Mouse (Mus musculus) left cerebral cortex, postnatal 10 days (tissue): ENCODE data around the gene Ppef1. TPM values are rescaled to one million over a fixed set of nuclear protein-coding genes. Genes with fewer than 3 reads are reported as not detected.
A peak's percentile ranks its signal among the peaks of the same experiment; 100 is the strongest.

Source experiments
- DNase-seq, 2 experiments: peaks; one replicate each; pipeline ENCODE4 v3.0.0; 2021 to 2022; ENCODE audit warnings: low spot score in 2 of 2, mixed read lengths in 1 of 2; ENCODE audit errors: extremely low spot score in 1 of 2
- intact Hi-C: fragments of 180-260 bp; cut with DNase I; formaldehyde crosslinking; loops from one replicate; pipeline ENCODE4 v1.15.1; 2025
- total RNA-seq, 2 experiments: library from RNA; stranded (reverse); gene quantifications; 2 replicates each; pipeline ENCODE4 v1.2.3; 2021

The Ppef1 gene
- total RNA-seq, 2 experiments from 2014 or later, result 2.3 to 2.5 TPM

GRCm38 (mm10) chrX:160601053-160601452, 134.5 kb downstream of the Ppef1 start:
- intact Hi-C loops, result no loop called here
- no peak for DNase-seq

DNA sequence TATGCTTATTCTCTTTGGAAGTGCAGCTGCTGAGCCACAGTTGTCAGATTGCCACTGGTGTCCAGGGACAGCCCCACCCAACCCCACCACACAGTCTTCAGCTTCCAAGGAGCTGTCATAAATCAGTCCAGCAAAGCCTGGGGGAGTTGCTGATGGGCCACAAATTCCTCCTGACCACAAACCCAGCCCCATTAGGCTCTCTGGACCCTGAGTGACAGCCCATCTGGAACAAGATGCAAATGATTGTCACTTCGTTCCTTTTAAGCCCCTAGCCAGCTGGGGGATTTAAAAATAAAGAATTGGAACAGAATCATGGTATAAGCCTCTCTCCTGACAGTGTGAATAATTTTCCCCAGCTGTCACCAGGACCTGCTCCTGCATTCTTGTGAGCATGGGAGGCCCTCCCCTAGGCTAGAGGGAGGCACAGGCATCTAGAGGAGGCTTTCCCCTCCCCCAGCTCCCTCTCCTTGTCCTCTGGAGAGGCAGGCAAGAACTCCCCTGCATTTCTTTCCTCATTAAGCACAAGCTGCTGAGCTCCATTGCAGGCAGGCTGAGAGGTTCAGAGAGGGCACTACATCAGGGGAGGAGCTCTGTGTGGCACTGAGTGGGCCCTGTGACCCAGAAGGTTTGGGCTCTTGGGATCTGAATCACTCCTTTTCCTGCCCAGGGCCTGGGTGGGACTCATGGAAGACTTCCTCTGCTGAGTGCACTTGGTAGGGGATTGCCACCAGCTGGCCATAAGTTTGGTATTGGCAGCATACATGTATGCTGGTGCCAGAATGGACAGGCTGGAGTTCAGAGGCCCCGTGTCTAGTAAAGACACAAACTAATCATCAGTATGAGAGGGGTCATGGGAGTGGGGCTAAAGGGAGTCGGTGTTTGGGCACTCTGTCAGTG, 136.8 kb downstream of the Ppef1 start:
- peak; percentile 45 to 50 for DNase-seq
- intact Hi-C loops, result no loop called here

GRCm38 (mm10) chrX:160598055-160598454, 137.5 kb downstream of the Ppef1 start:
- no peak for DNase-seq
- intact Hi-C loops, result no loop called here

- peak in 1 of 2 experiments; percentile 35 for DNase-seq
- intact Hi-C loops, result no loop called here
Observed at GRCm38 (mm10) chrX:160592933-160593332, 142.6 kb downstream of the Ppef1 start.

- intact Hi-C loops, result no loop called here
- DNase-seq, result no peak
Observed at GRCm38 (mm10) chrX:160590147-160590546, 145.4 kb downstream of the Ppef1 start.

- intact Hi-C loops, result no loop called here
- DNase-seq, result no peak
Observed at GRCm38 (mm10) chrX:160588523-160588922, 147.0 kb downstream of the Ppef1 start.

- intact Hi-C loops, result no loop called here
- no peak for DNase-seq
Observed at GRCm38 (mm10) chrX:160585110-160585509, 150.5 kb downstream of the Ppef1 start.

DNA sequence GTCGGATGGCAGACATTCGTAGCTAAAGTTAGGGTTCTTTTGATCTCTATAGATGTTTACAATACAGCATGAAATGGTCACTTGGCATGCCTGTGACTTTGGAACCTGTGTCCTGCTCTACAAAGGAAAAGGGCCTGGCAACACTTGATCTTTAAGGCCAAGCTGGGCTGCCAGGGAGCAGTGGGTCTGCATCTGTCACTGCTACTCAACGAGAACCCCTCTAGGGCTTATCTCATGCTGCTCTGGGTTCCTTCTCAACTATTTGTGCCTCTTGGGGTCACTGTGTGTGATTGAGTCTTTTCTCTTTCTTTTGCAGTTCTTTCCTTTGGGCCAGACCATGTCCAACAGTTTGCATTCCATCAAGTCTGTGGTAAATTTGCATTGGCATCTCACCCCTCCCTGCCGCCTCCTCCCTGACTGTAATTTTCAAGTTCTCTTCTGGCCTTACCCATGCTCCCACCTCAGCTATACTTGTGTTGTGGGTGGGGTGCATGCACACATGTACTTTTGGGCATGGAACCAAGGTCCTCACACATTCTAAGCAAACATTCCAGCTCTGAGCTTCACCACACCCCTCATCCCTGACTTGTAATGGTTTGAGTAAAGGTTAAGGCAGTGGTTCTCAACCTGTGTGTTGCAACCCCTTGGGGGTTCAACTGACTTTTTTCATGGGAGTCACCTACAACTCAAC, 151.3 kb downstream of the Ppef1 start:
- intact Hi-C loops, result loop anchor here (5.0 kb wide), 1 partner anchor 448 kb away; no protein-coding TSS in a partner anchor
- no peak for DNase-seq

- intact Hi-C loops, result loop anchor here (5.0 kb wide), 1 partner anchor 449 kb away; no protein-coding TSS in a partner anchor
- no peak for DNase-seq
Observed at GRCm38 (mm10) chrX:160583589-160583988, 152.0 kb downstream of the Ppef1 start.

Other genes with a start within 250 kb of the Ppef1 start
- 10 to 100 TPM; 25.2 to 34.4 TPM for gene Phka2, start 233.6 kb downstream of the Ppef1 start, total RNA-seq
- gene Rs1, start 32.2 kb upstream of the Ppef1 start, total RNA-seq, result not detected
- gene Gja6, start 171.3 kb upstream of the Ppef1 start, total RNA-seq, result 1 to 10 TPM; 1.5 to 1.9 TPM